Mouse (Mus musculus) right cerebral cortex, postnatal 36 days (tissue): ENCODE measurements around the gene Gm3250.
"Not testable (repeated sequence)": the region's sequence is repeated elsewhere in the genome, so short reads cannot be mapped to it uniquely, and the experiment has no call there.

Experiments
- DNase-seq, 2 experiments: peaks; one replicate each; pipeline ENCODE4 v3.0.0; 2022; ENCODE audit warnings: low spot score in 2 of 2, mixed read lengths in 1 of 2

Gene Gm3250

GRCm38 (mm10) chr10:77751254-77751653, 31.1 kb downstream of the Gm3250 start, which contains the start of gene Gm9736:
Gene Gm9736 (minus strand): TSS chr10:77751354.
- DNase-seq = not testable (repeated sequence)

GRCm38 (mm10) chr10:77750686-77751085, 31.7 kb downstream of the Gm3250 start:
- not testable (repeated sequence) for DNase-seq

- DNase-seq = not testable (repeated sequence)
Observed at GRCm38 (mm10) chr10:77741924-77742688, 40.2 kb downstream of the Gm3250 start, which contains the start of gene Gm18596. Gene Gm18596 (minus strand): TSS chr10:77742638.

DNA sequence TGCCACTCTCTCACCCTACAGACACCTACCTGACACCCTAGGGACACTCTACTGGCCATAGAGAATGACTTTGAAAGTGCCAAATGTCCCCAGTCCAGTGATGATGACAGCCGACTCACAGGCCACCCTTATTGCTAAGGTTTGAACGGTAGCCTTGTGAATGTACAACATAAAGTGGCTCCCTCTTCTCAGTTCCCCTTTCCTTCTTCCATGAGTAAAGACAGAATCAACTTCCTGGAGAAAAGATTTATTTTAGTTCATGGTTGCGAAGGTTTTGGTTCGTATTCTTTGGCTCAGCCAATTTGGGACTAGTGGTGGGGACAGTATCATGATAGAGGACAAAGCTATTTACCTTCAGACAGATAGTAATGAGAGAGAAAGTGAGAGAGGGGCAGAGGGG, 43.4 kb downstream of the Gm3250 start:
- no peak for DNase-seq

- DNase-seq = no peak
Observed at GRCm38 (mm10) chr10:77735928-77736327, 46.4 kb downstream of the Gm3250 start.
